Mouse (Mus musculus): ENCODE results near the gene AW209491. TPM values are rescaled to one million over a fixed set of nuclear protein-coding genes. Genes with fewer than 3 reads are reported as not detected.

The AW209491 gene
- polyA plus RNA-seq, 1 experiment = 1.7 TPM

- peak overlapping the region; percentile 55 for H3K27ac ChIP-seq (ENCODE audit: insufficient read depth, low read length)
- DNase-seq (ENCODE audit: low read depth in 1 of 2, low spot score in 2 of 2) = peak in 1 of 2 experiments; percentile 12
Observed at GRCm38 (mm10) chr13:14613553-14613952, 16.4 kb upstream of the AW209491 start.

DNA sequence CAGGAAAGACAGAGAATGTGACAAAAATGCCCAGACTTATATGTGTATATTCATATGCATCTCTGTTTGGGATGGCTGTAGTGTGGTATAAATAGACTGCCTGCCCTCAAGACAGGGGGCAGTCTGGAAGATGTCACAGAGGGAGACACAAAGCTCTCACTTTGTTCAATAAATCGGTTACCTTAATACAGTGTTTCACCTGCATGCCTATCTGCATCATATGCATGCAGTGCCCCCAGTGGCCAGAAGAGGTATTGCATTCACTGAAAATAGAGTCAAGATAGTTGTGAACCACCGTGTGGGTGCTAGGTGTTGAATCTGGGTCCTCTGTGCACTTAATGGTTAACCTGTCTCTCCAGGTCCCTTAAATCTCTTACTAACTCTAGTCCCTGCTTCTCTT lies 11.2 kb upstream of the AW209491 start:
- Histone ChIP-seq H3K27me3 (ENCODE audit: control insufficient read depth, insufficient read depth, low read length) (no peaks in the 10 kb centered on the region), H3K4me3 (ENCODE audit: extremely low read depth, insufficient read depth, insufficient read length) (no peak overlapping the region), H3K36me3 (ENCODE audit: control insufficient read depth, insufficient read depth, low read length) (peaks cover 34% of the 10 kb centered on the region), H3K27ac (ENCODE audit: insufficient read depth, low read length) (no peak overlapping the region), H3K4me1 (ENCODE audit: control insufficient read depth, insufficient read depth, insufficient read length) (no peaks in the 10 kb centered on the region)
- 12% methylated on average over 2 of the region's 2 CpGs for WGBS
- DNase-seq (ENCODE audit: low read depth in 1 of 2, low spot score in 2 of 2) = peak; percentile 29 to 76
- TF ChIP-seq POLR2A (IDR thresholded peaks at IDR 0.05; ENCODE audit: low read depth, low read length) (no peak), CTCF (IDR thresholded peaks at IDR 0.05; ENCODE audit: extremely low read depth, insufficient read depth, insufficient read length, insufficient replicate concordance) (peak; percentile 53; the same call in 1 of the 2 replicates)

More at GRCm38 (mm10) chr13:14613553-14613952, 16.4 kb upstream of the AW209491 start:
- WGBS = under 1% methylated on average over 9 of the region's 9 CpGs
- H3K4me3 ChIP-seq (ENCODE audit: extremely low read depth, insufficient read depth, insufficient read length) = peak overlapping the region; percentile 84
- no peaks in the 10 kb centered on the region; the same call in 1 of the 2 replicates for H3K4me1 ChIP-seq (ENCODE audit: control insufficient read depth, insufficient read depth, insufficient read length)
- no peaks in the 10 kb centered on the region for H3K27me3 ChIP-seq (ENCODE audit: control insufficient read depth, insufficient read depth, low read length)
- TF ChIP-seq CTCF (IDR thresholded peaks at IDR 0.05; ENCODE audit: extremely low read depth, insufficient read depth, insufficient read length, insufficient replicate concordance) (no peak), POLR2A (IDR thresholded peaks at IDR 0.05; ENCODE audit: low read depth, low read length) (no peak)
- peaks cover 13% of the 10 kb centered on the region for H3K36me3 ChIP-seq (ENCODE audit: control insufficient read depth, insufficient read depth, low read length)

GRCm38 (mm10) chr13:14639998-14640397 lies 10.0 kb downstream of the AW209491 start:
- H3K27me3 ChIP-seq (ENCODE audit: control insufficient read depth, insufficient read depth, low read length) = no peaks in the 10 kb centered on the region
- TF ChIP-seq POLR2A (IDR thresholded peaks at IDR 0.05; ENCODE audit: low read depth, low read length) = no peak
- no peak for TF ChIP-seq CTCF (IDR thresholded peaks at IDR 0.05; ENCODE audit: extremely low read depth, insufficient read depth, insufficient read length, insufficient replicate concordance)
- no peak overlapping the region for H3K4me3 ChIP-seq (ENCODE audit: extremely low read depth, insufficient read depth, insufficient read length)
- H3K36me3 ChIP-seq (ENCODE audit: control insufficient read depth, insufficient read depth, low read length) = peaks cover 11% of the 10 kb centered on the region
- no peak for DNase-seq (ENCODE audit: low read depth in 1 of 2, low spot score in 2 of 2)
- WGBS = 62% methylated on average over 1 of the region's 1 CpGs
- no peaks in the 10 kb centered on the region for H3K4me1 ChIP-seq (ENCODE audit: control insufficient read depth, insufficient read depth, insufficient read length)
- no peak overlapping the region for H3K27ac ChIP-seq (ENCODE audit: insufficient read depth, low read length)

DNA sequence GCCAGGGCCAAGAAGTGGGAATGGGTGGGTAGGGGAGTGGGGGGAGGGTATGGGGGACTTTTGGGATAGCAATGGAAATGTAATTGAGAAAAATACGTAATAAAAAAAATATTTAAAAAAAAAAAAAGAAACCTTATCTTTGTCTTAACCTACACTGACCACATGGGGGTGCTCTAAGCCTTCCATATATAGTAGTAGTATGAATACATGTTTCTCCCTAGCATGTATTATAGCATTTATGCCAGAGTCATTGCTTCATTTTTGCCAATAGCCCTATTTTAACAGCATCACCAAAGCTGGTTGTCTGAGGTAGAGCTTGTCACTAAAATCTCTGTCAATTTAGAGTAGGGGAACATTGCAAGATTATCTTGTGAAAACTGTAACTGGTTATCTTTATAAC lies 19.3 kb downstream of the AW209491 start:
- 21% methylated on average over 1 of the region's 1 CpGs for WGBS
- no peak overlapping the region for H3K27ac ChIP-seq (ENCODE audit: insufficient read depth, low read length)

DNA sequence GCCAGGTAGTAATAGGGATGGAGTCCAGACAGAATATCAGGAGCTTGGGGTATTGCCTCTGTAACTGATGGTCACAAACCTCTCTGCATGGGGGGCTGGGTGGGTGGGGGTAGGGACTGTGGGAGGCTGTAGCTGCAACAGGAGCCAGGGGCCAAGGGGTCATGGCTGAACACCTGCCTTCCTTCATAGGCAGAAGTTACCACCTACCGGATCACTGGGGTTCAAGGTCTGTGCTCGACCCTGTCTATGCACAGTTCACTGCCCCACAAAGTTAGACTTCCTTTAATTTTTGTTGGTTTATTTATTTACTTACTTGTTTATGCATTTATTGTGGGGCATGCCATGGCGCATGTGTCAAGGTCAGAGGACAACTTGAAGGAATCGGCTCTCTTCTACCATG lies 37.2 kb downstream of the AW209491 start:
- 82% methylated on average over 4 of the region's 4 CpGs for WGBS
- Histone ChIP-seq H3K4me3 (ENCODE audit: extremely low read depth, insufficient read depth, insufficient read length) (no peak overlapping the region), H3K27me3 (ENCODE audit: control insufficient read depth, insufficient read depth, low read length) (no peaks in the 10 kb centered on the region), H3K27ac (ENCODE audit: insufficient read depth, low read length) (no peak overlapping the region), H3K4me1 (ENCODE audit: control insufficient read depth, insufficient read depth, insufficient read length) (no peaks in the 10 kb centered on the region), H3K36me3 (ENCODE audit: control insufficient read depth, insufficient read depth, low read length) (no peaks in the 10 kb centered on the region)
- TF ChIP-seq POLR2A (IDR thresholded peaks at IDR 0.05; ENCODE audit: low read depth, low read length) (no peak), CTCF (IDR thresholded peaks at IDR 0.05; ENCODE audit: extremely low read depth, insufficient read depth, insufficient read length, insufficient replicate concordance) (no peak)
- DNase-seq (ENCODE audit: low read depth in 1 of 2, low spot score in 2 of 2) = no peak

More for the DNA sequence above, 19.3 kb downstream of the AW209491 start:
- H3K36me3 ChIP-seq (ENCODE audit: control insufficient read depth, insufficient read depth, low read length) = no peaks in the 10 kb centered on the region
- H3K4me1 ChIP-seq (ENCODE audit: control insufficient read depth, insufficient read depth, insufficient read length) = no peaks in the 10 kb centered on the region
- DNase-seq (ENCODE audit: low read depth in 1 of 2, low spot score in 2 of 2) = no peak
- H3K4me3 ChIP-seq (ENCODE audit: extremely low read depth, insufficient read depth, insufficient read length) = no peak overlapping the region
- H3K27me3 ChIP-seq (ENCODE audit: control insufficient read depth, insufficient read depth, low read length) = no peaks in the 10 kb centered on the region
- no peak for TF ChIP-seq CTCF (IDR thresholded peaks at IDR 0.05; ENCODE audit: extremely low read depth, insufficient read depth, insufficient read length, insufficient replicate concordance)
- no peak for TF ChIP-seq POLR2A (IDR thresholded peaks at IDR 0.05; ENCODE audit: low read depth, low read length)

DNA sequence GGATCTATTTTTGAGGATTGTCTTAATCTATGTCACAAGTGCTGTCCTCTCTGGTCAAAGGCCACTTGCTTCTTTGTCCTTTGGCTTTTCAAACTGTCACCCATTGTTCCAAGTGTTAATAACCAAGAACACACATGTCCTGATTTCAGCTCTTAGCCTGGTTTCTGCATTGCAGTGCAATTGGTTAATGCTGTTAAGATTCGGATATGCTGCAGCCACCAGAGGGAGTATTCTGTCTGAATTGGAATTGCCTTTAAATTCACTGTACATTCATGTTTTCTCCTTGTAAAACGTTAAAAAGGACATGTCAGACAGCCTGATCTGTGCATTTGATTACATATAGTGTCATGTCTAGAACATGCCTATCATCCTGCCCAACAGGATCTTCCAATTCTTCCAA lies 40.4 kb downstream of the AW209491 start:
- 22% methylated on average over 2 of the region's 2 CpGs for WGBS
- no peaks in the 10 kb centered on the region for H3K36me3 ChIP-seq (ENCODE audit: control insufficient read depth, insufficient read depth, low read length)
- no peak overlapping the region for H3K27ac ChIP-seq (ENCODE audit: insufficient read depth, low read length)
- no peak overlapping the region for H3K4me3 ChIP-seq (ENCODE audit: extremely low read depth, insufficient read depth, insufficient read length)
- H3K27me3 ChIP-seq (ENCODE audit: control insufficient read depth, insufficient read depth, low read length) = no peaks in the 10 kb centered on the region
- TF ChIP-seq CTCF (IDR thresholded peaks at IDR 0.05; ENCODE audit: extremely low read depth, insufficient read depth, insufficient read length, insufficient replicate concordance) (no peak), POLR2A (IDR thresholded peaks at IDR 0.05; ENCODE audit: low read depth, low read length) (no peak)
- no peak for DNase-seq (ENCODE audit: low read depth in 1 of 2, low spot score in 2 of 2)
- no peaks in the 10 kb centered on the region for H3K4me1 ChIP-seq (ENCODE audit: control insufficient read depth, insufficient read depth, insufficient read length)

Other genes with a start within 250 kb of the AW209491 start
- 0.31 and 0.95 TPM in 2 replicates for gene Hecw1, start 106.9 kb upstream of the AW209491 start, polyA plus RNA-seq (2012; rRNA removed)
- gene Mrpl32, start 17.0 kb upstream of the AW209491 start, polyA plus RNA-seq (2012; rRNA removed) = 2.6 and 3.3 TPM in 2 replicates
- 18.3 and 18.8 TPM in 2 replicates for gene Psma2, start 16.9 kb upstream of the AW209491 start, polyA plus RNA-seq (2012; rRNA removed)